Mouse (Mus musculus) MEL-GATA-1-ER (cell line): Measurements from ENCODE around the gene Aldh8a1.
"Not testable (repeated sequence)": the region's sequence is repeated elsewhere in the genome, so short reads cannot be mapped to it uniquely, and the experiment has no call there.

ENCODE experiments used
- DNase-seq: peaks from one replicate; pipeline ENCODE4 v3.0.0-alpha.2; 2012; ENCODE audit warnings: low read depth; ENCODE audit errors: extremely low read depth

The Aldh8a1 gene

GRCm38 (mm10) chr10:21367481-21367880, 9.6 kb upstream of the Aldh8a1 start:
- no peak for DNase-seq

GRCm38 (mm10) chr10:21369586-21369985, 7.5 kb upstream of the Aldh8a1 start:
- DNase-seq = no peak

- DNase-seq = no peak
Observed at GRCm38 (mm10) chr10:21372271-21372670, 4.8 kb upstream of the Aldh8a1 start.

DNA sequence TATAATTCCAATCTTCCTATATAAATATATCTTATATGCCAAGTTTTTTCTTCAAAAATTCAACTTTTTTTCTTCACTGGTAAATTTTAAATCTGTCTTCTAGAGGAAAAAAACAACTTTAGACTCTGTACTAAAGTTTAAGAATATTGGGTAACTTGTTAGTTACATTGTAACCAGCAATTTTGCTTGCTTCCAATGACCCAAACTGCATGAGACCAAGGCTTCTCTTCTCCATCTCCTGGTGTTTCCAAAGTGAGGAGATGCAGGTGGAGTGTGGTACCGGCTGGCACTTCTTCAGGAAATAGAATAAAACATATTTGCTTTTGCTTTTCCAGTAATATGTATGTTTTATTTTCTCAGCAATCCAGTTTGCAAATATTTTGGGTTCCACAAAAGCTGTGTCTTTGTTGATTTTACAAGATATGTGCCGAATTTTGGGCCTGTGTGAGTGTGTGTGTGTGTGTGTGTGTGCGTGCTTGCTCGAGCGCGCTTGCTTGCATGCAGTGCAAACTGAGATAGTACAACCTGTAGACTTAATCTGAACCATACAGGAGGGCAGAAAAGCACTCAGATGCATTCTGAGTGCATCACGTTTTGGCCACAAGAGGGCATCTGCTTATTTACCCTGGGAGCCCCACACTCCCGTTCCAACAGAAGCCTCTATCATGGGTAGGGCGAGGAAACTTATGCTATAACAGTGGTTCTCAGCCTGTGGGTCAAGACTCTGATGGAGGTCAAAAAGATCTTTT, 1.3 kb downstream of the Aldh8a1 start:
- DNase-seq = peak; percentile 64

GRCm38 (mm10) chr10:21382914-21383313, 5.8 kb downstream of the Aldh8a1 start:
- DNase-seq = peak; percentile 84

DNA sequence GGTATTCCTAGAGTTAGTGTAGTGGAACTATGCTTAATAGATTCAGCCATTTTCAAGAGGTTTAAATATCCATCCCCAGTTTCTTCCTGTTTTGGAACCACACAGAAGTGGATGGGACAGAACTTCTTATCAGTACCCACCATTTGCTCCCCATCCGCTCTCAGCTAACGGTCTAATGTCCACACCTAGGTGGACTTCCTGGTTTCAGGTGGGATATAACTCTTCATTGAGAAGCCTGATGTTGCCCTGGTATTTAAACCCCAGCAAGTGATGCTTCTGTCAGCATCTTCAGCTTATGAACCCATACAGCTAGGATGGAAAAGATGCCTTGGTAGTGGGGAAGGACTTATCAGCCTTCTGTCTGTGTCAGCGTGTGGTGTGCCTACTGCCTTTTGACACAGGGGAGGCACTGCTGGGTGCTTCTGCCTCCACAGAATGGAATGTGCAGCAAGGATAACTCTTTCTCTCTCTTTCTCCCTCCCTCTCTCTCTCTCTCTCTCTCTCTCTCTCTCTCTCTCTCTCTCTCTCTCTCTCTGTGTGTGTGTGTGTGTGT, 8.1 kb downstream of the Aldh8a1 start:
- peak; percentile 77 for DNase-seq

DNA sequence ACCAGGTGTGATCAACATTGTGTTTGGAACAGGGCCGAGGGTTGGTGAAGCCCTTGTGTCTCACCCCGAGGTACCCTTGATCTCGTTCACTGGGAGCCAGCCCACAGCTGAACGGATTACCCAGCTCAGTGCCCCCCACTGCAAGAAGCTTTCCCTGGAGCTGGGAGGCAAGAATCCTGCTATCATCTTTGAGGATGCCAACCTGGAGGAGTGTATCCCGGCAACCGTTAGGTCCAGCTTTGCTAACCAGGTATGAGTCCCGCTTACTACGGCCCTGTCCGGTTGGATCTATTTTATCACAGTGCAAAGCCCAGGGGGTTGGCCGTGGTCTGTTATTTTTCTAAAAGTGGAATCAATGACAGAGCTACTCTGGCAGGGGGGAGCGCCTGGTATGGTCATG, 12.0 kb downstream of the Aldh8a1 start:
- no peak for DNase-seq

DNA sequence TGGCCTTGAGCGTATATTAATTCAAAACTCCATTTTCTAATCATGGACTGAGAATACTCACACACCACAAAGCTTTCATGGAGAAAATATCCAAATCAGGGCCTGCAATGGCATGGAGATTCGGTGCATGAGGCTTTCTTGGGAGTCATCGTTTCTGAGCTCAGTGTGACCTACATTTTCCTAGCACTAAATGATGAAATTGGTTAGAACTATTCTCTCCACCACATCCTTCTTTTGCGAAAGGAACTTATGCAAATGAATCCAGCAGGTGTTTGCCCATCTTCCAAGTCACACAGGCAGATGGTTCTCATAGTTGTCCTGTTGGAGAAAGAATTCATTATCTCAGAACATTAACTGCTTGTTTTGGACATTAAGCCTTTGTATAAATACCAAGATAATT, 13.3 kb downstream of the Aldh8a1 start:
- DNase-seq = no peak

GRCm38 (mm10) chr10:21391286-21391685, 14.2 kb downstream of the Aldh8a1 start:
- no peak for DNase-seq

DNA sequence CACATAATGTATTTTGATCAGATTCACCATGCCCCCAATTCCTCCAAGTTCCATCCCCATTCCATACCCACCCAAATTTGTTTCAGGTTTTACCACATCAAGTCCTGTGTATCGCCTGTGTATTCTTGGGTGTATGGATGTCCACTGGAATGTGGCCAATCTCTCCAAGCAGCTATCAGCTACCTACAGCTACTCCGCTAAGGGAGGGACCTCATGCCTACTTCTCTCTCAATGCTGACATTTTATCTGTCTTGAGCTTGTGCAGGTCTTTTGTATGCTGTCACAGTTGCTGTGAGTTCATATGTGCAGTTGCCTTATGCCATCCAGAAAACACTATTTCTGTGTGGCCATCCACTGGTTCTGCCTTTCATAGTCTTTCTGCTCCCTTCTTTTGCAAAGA, 16.3 kb downstream of the Aldh8a1 start:
- DNase-seq = peak; percentile 62

DNA sequence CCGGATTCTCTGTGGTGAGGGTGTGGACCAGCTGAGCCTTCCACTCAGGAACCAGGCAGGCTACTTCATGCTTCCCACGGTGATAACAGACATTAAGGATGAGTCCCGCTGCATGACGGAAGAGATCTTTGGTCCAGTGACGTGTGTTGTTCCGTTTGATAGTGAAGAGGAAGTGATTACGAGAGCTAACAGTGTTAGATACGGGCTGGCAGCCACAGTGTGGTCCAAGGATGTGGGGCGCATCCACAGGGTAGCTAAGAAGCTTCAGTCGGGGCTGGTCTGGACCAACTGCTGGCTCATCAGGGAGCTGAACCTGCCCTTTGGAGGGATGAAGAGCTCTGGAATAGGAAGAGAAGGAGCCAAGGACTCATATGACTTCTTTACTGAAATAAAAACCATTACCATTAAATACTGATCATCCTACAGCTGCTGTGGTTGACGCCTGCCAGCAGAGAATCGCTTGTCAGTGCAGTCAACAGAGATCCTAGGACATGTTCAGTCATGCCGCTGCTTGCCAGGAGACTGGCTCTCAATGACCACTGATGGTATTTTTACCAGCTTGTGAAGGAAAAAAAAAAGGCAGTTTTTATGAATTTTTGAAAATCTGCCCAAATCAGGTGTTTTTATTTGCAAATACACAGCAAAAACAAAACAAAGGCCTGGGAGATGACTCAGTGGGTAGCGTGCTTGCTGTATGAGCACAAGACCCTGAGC, 18.5 kb downstream of the Aldh8a1 start:
- DNase-seq = no peak

GRCm38 (mm10) chr10:21398873-21399425, 21.9 kb downstream of the Aldh8a1 start:
- DNase-seq = not testable (repeated sequence)

- no peak for DNase-seq
Observed at GRCm38 (mm10) chr10:21399622-21400021, 22.5 kb downstream of the Aldh8a1 start.

- DNase-seq = no peak
Observed at GRCm38 (mm10) chr10:21400031-21400430, 22.9 kb downstream of the Aldh8a1 start.

DNA sequence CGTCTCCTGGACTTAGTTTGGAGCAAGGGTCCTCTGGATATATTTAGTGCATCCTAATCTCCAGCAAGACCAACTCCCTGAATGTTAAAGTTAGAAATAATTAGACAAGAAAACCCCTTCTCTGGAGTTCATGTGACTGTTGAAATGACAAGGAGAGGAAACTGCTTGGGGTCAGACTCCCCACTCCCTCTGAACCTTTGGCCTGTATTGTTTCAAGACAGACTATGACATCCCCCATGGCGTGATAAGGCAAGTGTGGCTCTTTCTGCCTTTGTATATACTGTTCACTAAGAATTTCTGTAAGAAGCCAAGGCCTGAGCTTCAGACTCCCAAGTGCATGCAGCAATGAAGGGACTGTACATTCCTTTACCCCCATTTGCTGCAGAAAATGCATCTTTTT, 23.4 kb downstream of the Aldh8a1 start:
- DNase-seq = no peak

- no peak for DNase-seq
Observed at GRCm38 (mm10) chr10:21401259-21401658, 24.2 kb downstream of the Aldh8a1 start.

GRCm38 (mm10) chr10:21404822-21405221, 27.7 kb downstream of the Aldh8a1 start:
- no peak for DNase-seq

DNA sequence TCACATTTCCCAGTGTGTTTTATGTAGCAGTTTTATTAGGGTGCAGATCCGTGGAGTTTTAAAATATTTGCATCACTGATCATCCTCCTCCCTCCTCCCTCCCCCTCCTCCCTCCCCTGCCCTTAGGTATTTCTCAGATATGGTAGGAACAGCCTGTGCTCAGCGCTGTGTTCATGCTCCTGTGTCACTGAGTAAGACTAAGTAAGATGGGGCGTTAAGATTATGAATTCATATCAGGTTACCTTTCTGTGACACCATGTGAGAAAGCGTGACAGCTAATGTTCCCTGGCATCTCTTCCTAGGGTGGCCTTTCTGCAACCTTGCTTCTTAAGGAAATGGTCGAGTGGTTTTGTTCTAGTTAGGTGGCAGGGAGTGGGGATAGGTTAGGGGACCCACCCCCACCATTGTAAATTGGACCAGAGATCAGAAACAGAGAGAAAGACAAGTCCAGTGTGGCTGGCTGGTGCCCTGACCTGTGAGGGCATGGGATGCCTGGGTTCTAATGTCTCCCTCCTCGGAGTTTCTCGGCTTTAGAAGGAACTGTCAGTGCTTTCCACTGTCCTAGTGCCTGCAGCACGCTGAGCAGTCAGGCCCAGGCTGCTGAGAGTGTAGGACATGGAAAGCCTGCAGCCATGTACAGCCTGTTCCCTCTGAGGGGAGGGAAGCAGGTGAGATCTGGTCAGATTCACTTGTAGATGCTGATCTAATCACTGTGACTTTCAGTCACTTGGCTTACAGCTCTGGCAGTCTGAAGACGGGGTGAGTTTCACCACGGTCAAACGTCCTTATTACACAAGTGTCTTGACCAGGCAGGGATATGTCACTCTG, 28.8 kb downstream of the Aldh8a1 start:
- no peak for DNase-seq

DNA sequence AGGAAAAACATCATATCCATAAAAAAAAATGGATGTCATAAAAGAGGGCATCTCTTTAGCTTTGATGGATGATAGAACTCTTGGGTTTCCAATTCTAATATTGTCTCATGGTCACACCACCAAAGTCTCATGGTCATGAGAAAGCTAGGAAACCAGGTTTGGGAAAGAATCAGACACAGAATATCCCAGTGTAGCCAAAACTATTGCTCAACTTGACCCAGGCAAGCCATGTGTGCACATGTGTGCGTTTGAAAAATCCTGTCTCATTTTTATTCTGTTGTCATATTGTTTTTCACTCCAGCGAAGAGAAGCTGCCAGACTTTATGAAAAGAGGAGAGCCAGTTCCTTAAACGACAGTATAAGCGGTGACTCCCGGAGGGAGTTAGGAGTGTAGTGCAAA, 33.6 kb downstream of the Aldh8a1 start:
- DNase-seq = no peak

DNA sequence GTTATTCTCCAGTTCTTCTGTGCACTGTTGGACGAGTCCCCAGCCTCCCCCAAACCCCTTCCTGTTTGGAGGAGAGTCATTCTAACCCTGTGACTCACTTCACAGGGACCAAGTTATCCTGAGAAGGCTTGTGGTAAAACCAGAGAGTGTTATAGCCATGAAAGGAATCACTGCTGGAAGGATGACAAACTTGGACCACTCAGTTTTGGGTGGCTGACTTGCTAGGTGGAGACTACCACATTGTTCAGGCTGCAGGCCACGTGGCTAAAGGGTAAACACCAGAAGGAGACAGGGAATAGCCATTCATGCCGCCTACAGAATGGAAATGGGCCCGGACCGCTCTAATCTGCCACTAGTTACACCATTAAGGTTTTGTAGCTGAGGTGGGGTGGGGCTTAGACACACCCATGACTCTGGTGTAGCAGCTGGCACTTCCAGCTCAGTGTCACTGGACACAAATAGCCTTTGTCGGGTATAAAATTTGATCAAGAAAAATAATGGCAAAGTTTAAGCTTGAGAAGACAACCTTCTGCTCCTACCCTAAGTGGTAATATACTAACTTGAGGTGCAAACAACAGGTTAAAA, 34.6 kb downstream of the Aldh8a1 start:
- DNase-seq = no peak

DNA sequence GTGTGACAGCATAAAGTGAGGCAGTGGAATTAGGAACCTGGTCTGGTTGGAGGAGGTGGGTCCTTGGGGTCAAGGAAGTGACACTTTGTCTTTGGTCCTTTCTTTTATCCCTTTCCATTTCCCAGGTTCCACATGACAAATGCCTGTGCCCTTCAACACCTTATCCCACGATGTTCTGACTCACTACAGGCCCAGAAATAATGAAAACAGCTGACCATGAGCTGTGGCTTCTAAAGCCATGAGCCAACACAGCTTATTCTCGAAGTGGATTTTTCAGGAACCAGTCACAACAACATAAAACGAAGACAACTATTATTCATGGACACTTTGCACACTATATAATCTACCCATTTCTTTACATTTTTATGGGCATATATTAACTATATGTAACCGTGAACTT, 37.9 kb downstream of the Aldh8a1 start:
- no peak for DNase-seq
